Mouse (Mus musculus) liver, adult 2 months (tissue): ENCODE measurements around the gene Rnf186. TPM values are rescaled to one million over a fixed set of nuclear protein-coding genes. Genes with fewer than 3 reads are reported as not detected.

Experiments
- DNase-seq: peaks from one replicate; pipeline ENCODE4 v3.0.0-alpha.2; 2011; ENCODE audit warnings: low read depth, low spot score; ENCODE audit errors: extremely low read depth
- H3K27ac ChIP-seq: fragments of 200-500 bp; replicated peaks from 2 replicates; pipeline ENCODE4 v1.5.1; 2012; ENCODE audit warnings: low read depth, mild to moderate bottlenecking, control low read depth, inconsistent platforms, low read length; ENCODE audit not compliant: insufficient read depth
- H3K27me3 ChIP-seq: fragments of 200-500 bp; 2 replicates; pipeline ENCODE4 v1.6.1; 2012; ENCODE audit warnings: mild to moderate bottlenecking, moderate library complexity, low read length, inconsistent platforms; ENCODE audit not compliant: control insufficient read depth, insufficient read depth
- H3K36me3 ChIP-seq: fragments of 200-500 bp; 2 replicates; pipeline ENCODE4 v1.6.1; 2012; ENCODE audit warnings: low read length, inconsistent platforms; ENCODE audit not compliant: control insufficient read depth, insufficient read depth
- H3K4me1 ChIP-seq: fragments of 200-500 bp; 2 replicates; pipeline ENCODE4 v1.6.1; 2011; ENCODE audit warnings: low read length; ENCODE audit not compliant: control insufficient read depth, insufficient read depth
- H3K4me3 ChIP-seq: fragments of 200-500 bp; 2 replicates; pipeline ENCODE4 v1.5.1; 2011; ENCODE audit warnings: low read depth, mild to moderate bottlenecking, control low read depth, low read length, moderate library complexity; ENCODE audit not compliant: insufficient read depth
- H3K79me2 ChIP-seq: fragments of 200-500 bp; 2 replicates; pipeline ENCODE4 v1.6.1; 2012; ENCODE audit warnings: inconsistent platforms, mild to moderate bottlenecking, low read length, moderate library complexity; ENCODE audit not compliant: control insufficient read depth, insufficient read depth
- H3K9ac ChIP-seq: fragments of 200-500 bp; 2 replicates; pipeline ENCODE4 v1.6.1; 2012; ENCODE audit warnings: low read depth, mild to moderate bottlenecking, control low read depth, inconsistent platforms, low read length
- CTCF ChIP-seq: fragments of 200-500 bp; IDR thresholded peaks from 2 replicates; pipeline ENCODE4 v1.5.1; 2011; ENCODE audit warnings: low read depth, low read length, control low read depth
- POLR2A ChIP-seq: fragments of 200-500 bp; IDR thresholded peaks from 2 replicates; pipeline ENCODE4 v1.6.1; 2011; ENCODE audit warnings: low read length, control low read depth; ENCODE audit not compliant: insufficient read depth; ENCODE audit errors: extremely low read depth
- WGBS: fragments of 180-500 bp; shearing (Covaris S2); methylation state at CpG from one replicate; pipeline ENCODE4 v1.1.7; 2018; 5-methylcytosine and 5-hydroxymethylcytosine counted together
- polyA plus RNA-seq: library from polyadenylated mRNA; depleted of rRNA; stranded (reverse); fragments of >200 nt; gene quantifications from 2 replicates; pipeline ENCODE4 v1.2.3, GENCODE M21; 2012
- total RNA-seq: library from RNA; depleted of rRNA; stranded (reverse); fragments of >200 nt; gene quantifications from 2 replicates; pipeline ENCODE4 v1.2.3, GENCODE M21; 2014

Rnf186 gene
- total and polyA plus RNA-seq, 2 experiments = 5.5 to 25.8 TPM

GRCm38 (mm10) chr4:138948257-138948656, 18.7 kb upstream of the Rnf186 start:
- TF ChIP-seq POLR2A (no peak), CTCF (no peak)
- 95% methylated on average over 2 of the region's 2 CpGs for WGBS
- Histone ChIP-seq H3K36me3 (no peaks in the 10 kb centered on the region), H3K27me3 (no peaks in the 10 kb centered on the region), H3K27ac (no peak overlapping the region), H3K79me2 (no peaks in the 10 kb centered on the region), H3K9ac (no peak overlapping the region), H3K4me3 (no peak overlapping the region), H3K4me1 (no peaks in the 10 kb centered on the region)
- no peak for DNase-seq

GRCm38 (mm10) chr4:138958612-138959011, 8.3 kb upstream of the Rnf186 start:
- H3K27ac ChIP-seq = no peak overlapping the region
- no peaks in the 10 kb centered on the region; the same call in 1 of the 2 replicates for H3K4me1 ChIP-seq
- no peak overlapping the region for H3K4me3 ChIP-seq
- H3K79me2 ChIP-seq = no peaks in the 10 kb centered on the region
- WGBS = 90% methylated on average over 9 of the region's 9 CpGs
- H3K27me3 ChIP-seq = no peaks in the 10 kb centered on the region
- no peaks in the 10 kb centered on the region for H3K36me3 ChIP-seq
- DNase-seq = no peak
- TF ChIP-seq POLR2A (no peak), CTCF (no peak)
- no peak overlapping the region for H3K9ac ChIP-seq

DNA sequence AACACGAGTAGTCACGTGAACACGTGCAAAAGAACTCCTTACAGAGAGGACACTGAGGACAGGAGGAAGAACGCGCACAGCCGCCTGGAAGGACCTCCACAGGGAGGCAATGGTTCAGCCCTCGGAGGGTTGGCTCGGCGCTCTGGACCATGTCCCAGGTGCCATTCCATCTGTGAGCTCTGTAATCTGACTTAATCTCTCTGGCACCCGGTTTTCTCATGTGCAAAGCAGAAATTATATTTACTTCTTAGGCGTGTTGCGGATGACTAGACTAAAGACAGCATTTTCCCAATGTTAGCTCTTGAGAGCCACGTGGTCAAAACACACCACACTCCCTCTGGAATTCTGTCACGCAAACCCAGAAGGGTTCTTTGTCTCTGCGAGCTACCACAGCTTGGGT, 7.8 kb upstream of the Rnf186 start:
- Histone ChIP-seq H3K79me2 (no peaks in the 10 kb centered on the region), H3K27ac (no peak overlapping the region), H3K4me1 (no peaks in the 10 kb centered on the region; the same call in 1 of the 2 replicates), H3K4me3 (no peak overlapping the region), H3K36me3 (no peaks in the 10 kb centered on the region), H3K27me3 (no peaks in the 10 kb centered on the region), H3K9ac (no peak overlapping the region)
- DNase-seq = no peak
- no peak for TF ChIP-seq CTCF
- WGBS = 88% methylated on average over 15 of the region's 15 CpGs

GRCm38 (mm10) chr4:138959926-138960325, 7.0 kb upstream of the Rnf186 start:
- H3K36me3 ChIP-seq = no peaks in the 10 kb centered on the region
- no peak overlapping the region for H3K9ac ChIP-seq
- no peaks in the 10 kb centered on the region for H3K79me2 ChIP-seq
- no peak overlapping the region for H3K27ac ChIP-seq
- no peaks in the 10 kb centered on the region for H3K27me3 ChIP-seq
- TF ChIP-seq CTCF (no peak), POLR2A (no peak)
- H3K4me3 ChIP-seq = no peak overlapping the region
- 78% methylated on average over 7 of the region's 7 CpGs for WGBS
- no peak for DNase-seq
- no peaks in the 10 kb centered on the region; the same call in 1 of the 2 replicates for H3K4me1 ChIP-seq

DNA sequence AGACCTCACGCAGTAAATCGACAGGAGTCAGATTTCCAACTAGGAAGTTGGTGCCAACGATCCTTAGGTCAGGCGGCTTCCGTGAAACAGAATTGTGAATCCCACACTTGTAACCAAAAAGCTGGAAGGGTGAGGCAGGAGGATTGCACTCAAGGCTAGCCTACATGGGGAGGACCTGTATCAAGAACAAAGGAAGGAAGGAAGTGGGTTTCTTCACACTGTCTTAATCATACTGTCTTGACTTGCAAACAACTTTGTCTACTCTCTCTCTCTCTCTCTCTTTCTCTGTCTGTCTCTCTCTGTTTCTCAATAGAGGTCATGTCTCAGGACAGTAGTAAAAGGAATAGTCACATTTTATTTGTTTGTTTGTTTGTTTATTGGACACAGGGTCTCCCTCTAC, 4.2 kb upstream of the Rnf186 start:
- H3K79me2 ChIP-seq = no peaks in the 10 kb centered on the region
- 87% methylated on average over 5 of the region's 5 CpGs for WGBS
- H3K36me3 ChIP-seq = no peaks in the 10 kb centered on the region
- no peak overlapping the region for H3K9ac ChIP-seq
- no peak overlapping the region for H3K27ac ChIP-seq
- H3K4me1 ChIP-seq = peaks cover 4% of the 10 kb centered on the region
- H3K27me3 ChIP-seq = no peaks in the 10 kb centered on the region
- H3K4me3 ChIP-seq = no peak overlapping the region
- no peak for TF ChIP-seq CTCF
- no peak for TF ChIP-seq POLR2A
- DNase-seq = no peak

- DNase-seq = peak; percentile 27
- Histone ChIP-seq H3K27ac (no peak overlapping the region), H3K4me1 (peaks cover 23% of the 10 kb centered on the region), H3K9ac (no peak overlapping the region), H3K79me2 (no peaks in the 10 kb centered on the region), H3K36me3 (no peaks in the 10 kb centered on the region), H3K27me3 (no peaks in the 10 kb centered on the region), H3K4me3 (no peak overlapping the region)
- TF ChIP-seq CTCF = no peak
- no peak for TF ChIP-seq POLR2A
- WGBS = 59% methylated on average over 5 of the region's 5 CpGs
Observed at GRCm38 (mm10) chr4:138965871-138966270, 1.0 kb upstream of the Rnf186 start.
